Mouse (Mus musculus) stomach, postnatal 0 days (tissue): ENCODE data around the gene Gm17693. TPM values are rescaled to one million over a fixed set of nuclear protein-coding genes. Genes with fewer than 3 reads are reported as not detected.
"Not testable (repeated sequence)": the region's sequence is repeated elsewhere in the genome, so short reads cannot be mapped to it uniquely, and the experiment has no call there.

Source experiments
- ATAC-seq: fragments of 200-750 bp; cut with Nextera tagmentation; 2 replicates; pipeline ENCODE4 v1.8.0; 2017; ENCODE audit not compliant: low FRiP score, low TSS enrichment
- DNase-seq: peaks from one replicate; pipeline ENCODE4 v3.0.0-alpha.2; 2016; ENCODE audit warnings: low spot score
- H3K27ac ChIP-seq: fragments of 300-500 bp; sonication (generic); replicated peaks from 2 replicates; pipeline ENCODE4 v1.5.1; 2014; ENCODE audit warnings: mild to moderate bottlenecking, control low read depth
- H3K27me3 ChIP-seq: fragments of 300-500 bp; sonication (generic); 2 replicates; pipeline ENCODE4 v1.6.1; 2014; ENCODE audit warnings: low read length; ENCODE audit not compliant: control insufficient read depth, insufficient read depth
- H3K36me3 ChIP-seq: fragments of 300-500 bp; sonication (generic); 2 replicates; pipeline ENCODE4 v1.6.1; 2014; ENCODE audit warnings: low read length, mixed read lengths; ENCODE audit not compliant: control insufficient read depth, insufficient read depth
- H3K4me1 ChIP-seq: fragments of 300-500 bp; sonication (generic); replicated peaks from 2 replicates; pipeline ENCODE4 v1.6.1; 2014; ENCODE audit warnings: antibody characterized with exemption; ENCODE audit not compliant: control insufficient read depth, insufficient read depth
- H3K4me2 ChIP-seq: fragments of 300-500 bp; sonication (generic); replicated peaks from 2 replicates; pipeline ENCODE4 v1.6.1; 2014; ENCODE audit warnings: low read depth, mild to moderate bottlenecking, control low read depth, moderate library complexity
- H3K4me3 ChIP-seq: fragments of 300-500 bp; sonication (generic); 2 replicates; pipeline ENCODE4 v1.5.1; 2014; ENCODE audit warnings: low read depth, low read length, control low read depth
- H3K9ac ChIP-seq: fragments of 300-500 bp; sonication (generic); 2 replicates; pipeline ENCODE4 v1.6.1; 2014; ENCODE audit warnings: mild to moderate bottlenecking, low read length, control low read depth, mixed read lengths
- H3K9me3 ChIP-seq: fragments of 300-500 bp; sonication (generic); 2 replicates; pipeline ENCODE4 v1.6.1; 2016; ENCODE audit warnings: low read length; ENCODE audit not compliant: control insufficient read depth
- WGBS: fragments of 180-500 bp; shearing (Covaris S2); extraction: QIAGEN DNeasy Blood & Tissue Kit; methylation state at CpG from one replicate; pipeline ENCODE4 v1.1.7; 2014; 5-methylcytosine and 5-hydroxymethylcytosine counted together
- polyA plus RNA-seq: library from polyadenylated mRNA; unstranded; fragments of >200 nt; fragmentation: Nextera tagmentation; extraction: Ambion mirVana; gene quantifications from 2 replicates; pipeline ENCODE4 v1.2.1, GENCODE M21; 2015

Gm17693 gene
- not detected in 2 replicates for polyA plus RNA-seq

DNA sequence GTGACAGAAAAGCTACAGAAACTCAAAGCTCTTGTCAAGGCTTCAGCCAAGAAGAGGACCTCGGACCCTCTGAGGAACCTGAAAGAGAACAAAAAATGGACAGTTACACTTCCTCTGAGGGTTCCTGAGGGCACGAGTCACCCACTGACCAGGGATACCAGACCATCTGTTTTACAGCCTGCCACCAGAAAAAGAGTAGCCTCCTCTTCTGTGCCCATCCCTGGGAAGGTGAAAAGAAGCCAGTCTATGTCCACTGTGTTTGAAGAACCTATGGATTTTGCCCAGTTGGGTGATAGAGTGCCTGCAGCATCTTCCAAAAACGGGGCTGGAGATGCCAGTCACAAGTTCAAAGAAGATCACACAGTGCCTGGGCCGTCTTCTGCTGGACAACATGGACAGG, at the start of gene Gm17693:
TSS of gene Gm17693 (plus strand) at position 301 of the 400 bp plus-strand sequence.
- H3K4me1 ChIP-seq, H3K9me3 ChIP-seq, DNase-seq, H3K27me3 ChIP-seq, ATAC-seq, H3K4me3 ChIP-seq, H3K27ac ChIP-seq, H3K36me3 ChIP-seq, H3K4me2 ChIP-seq, H3K9ac ChIP-seq: not testable (repeated sequence)
- WGBS = no CpG with 5 or more reads among the region's 4 CpGs
